Comparison of ENCODE assay signal across 20 mouse cellular contexts in genomic region chr8:109438531-109438930, GRCm38 (mm10). TPM values are rescaled to one million over a fixed set of nuclear protein-coding genes. Genes with fewer than 3 reads are reported as not detected.
"Had no signal": no experiment of that assay in that cellular context is flagged by ENCODE, and none has a peak within 500 bp of the region (broad histone marks: within the 10 kb centered on the region; RNA-seq: fewer than 3 reads in every experiment).

No protein-coding gene starts in this region.

- H3K9me3 ChIP-seq: limb, embryonic 13.5 days; liver, embryonic 12.5 days; liver, embryonic 15.5 days; lung, embryonic 15.5 days had no signal

- H3K4me1 ChIP-seq: liver, embryonic 12.5 days; liver, embryonic 15.5 days had no signal

- H3K27ac ChIP-seq: limb, embryonic 13.5 days; liver, embryonic 12.5 days; liver, embryonic 15.5 days; lung, embryonic 15.5 days had no signal

- ATAC-seq: intestine, embryonic 16.5 days; liver, embryonic 12.5 days had no signal

- H3K4me3 ChIP-seq: limb, embryonic 13.5 days; liver, embryonic 12.5 days; liver, embryonic 15.5 days; lung, embryonic 15.5 days had no signal

- H3K27me3 ChIP-seq: limb, embryonic 13.5 days; liver, embryonic 12.5 days; liver, embryonic 15.5 days; lung, embryonic 15.5 days had no signal

- H3K4me2 ChIP-seq: limb, embryonic 13.5 days; liver, embryonic 12.5 days; liver, embryonic 15.5 days; lung, embryonic 15.5 days had no signal

- H3K9ac ChIP-seq: limb, embryonic 13.5 days; liver, embryonic 12.5 days; liver, embryonic 15.5 days; lung, embryonic 15.5 days had no signal

- H3K36me3 ChIP-seq: limb, embryonic 13.5 days; liver, embryonic 12.5 days; liver, embryonic 15.5 days; lung, embryonic 15.5 days had no signal

- DNase-seq: kidney, adult 18-20 months; kidney, adult 9 months; kidney, postnatal 14 days; kidney, postnatal 4 days; left cerebral cortex, postnatal 4 days; liver; lung, adult 18-20 months; lung, postnatal 10 days; lung, postnatal 36 days; midbrain, embryonic 14.5 days; thymus, postnatal 25 days had no signal

RNA-seq across cellular contexts. Expression of gene Pmfbp1, which starts 55.3 kb away (rescaled TPM):
- polyA plus RNA-seq: intestine, embryonic 16.5 days; liver, embryonic 12.5 days; liver, embryonic 15.5 days; lung, embryonic 15.5 days; small intestine, adult 2 months; spleen, adult 2 months; stomach, embryonic 16.5 days; thymus, postnatal 0 days had no signal
